Mouse (Mus musculus): Measurements from ENCODE around the gene Plekhh3. TPM values are rescaled to one million over a fixed set of nuclear protein-coding genes. Genes with fewer than 3 reads are reported as not detected.

Gene Plekhh3
- polyA plus RNA-seq, 1 experiment from 2014 or later = 9.3 TPM

- H3K4me2 ChIP-seq (ENCODE audit: low read length) = no peak overlapping the region; the same call in 1 of the 2 replicates
- peaks cover 8% of the 10 kb centered on the region; the same call in 1 of the 2 replicates for H3K36me3 ChIP-seq (ENCODE audit: control insufficient read depth, insufficient read depth, low read length)
- no peaks in the 10 kb centered on the region for H3K9me3 ChIP-seq (ENCODE audit: control insufficient read depth, low read length)
- H3K27ac ChIP-seq (ENCODE audit: low read depth, low read length) = peak overlapping the region; percentile 72
- H3K4me3 ChIP-seq (ENCODE audit: low read length) = no peak overlapping the region
- H3K4me1 ChIP-seq (ENCODE audit: control insufficient read depth, insufficient read depth, low read depth, low read length) = peaks cover 11% of the 10 kb centered on the region
- H3K27me3 ChIP-seq (replicated peaks; ENCODE audit: control insufficient read depth, insufficient read depth, low read length) = no peaks in the 10 kb centered on the region
- 5% methylated on average over 6 of the region's 6 CpGs for WGBS
- no peak overlapping the region for H3K9ac ChIP-seq (ENCODE audit: low read depth, low read length)
- ATAC-seq = peak; percentile 89
Observed at GRCm38 (mm10) chr11:101189495-101190180, 18.5 kb upstream of the Plekhh3 start.

DNA sequence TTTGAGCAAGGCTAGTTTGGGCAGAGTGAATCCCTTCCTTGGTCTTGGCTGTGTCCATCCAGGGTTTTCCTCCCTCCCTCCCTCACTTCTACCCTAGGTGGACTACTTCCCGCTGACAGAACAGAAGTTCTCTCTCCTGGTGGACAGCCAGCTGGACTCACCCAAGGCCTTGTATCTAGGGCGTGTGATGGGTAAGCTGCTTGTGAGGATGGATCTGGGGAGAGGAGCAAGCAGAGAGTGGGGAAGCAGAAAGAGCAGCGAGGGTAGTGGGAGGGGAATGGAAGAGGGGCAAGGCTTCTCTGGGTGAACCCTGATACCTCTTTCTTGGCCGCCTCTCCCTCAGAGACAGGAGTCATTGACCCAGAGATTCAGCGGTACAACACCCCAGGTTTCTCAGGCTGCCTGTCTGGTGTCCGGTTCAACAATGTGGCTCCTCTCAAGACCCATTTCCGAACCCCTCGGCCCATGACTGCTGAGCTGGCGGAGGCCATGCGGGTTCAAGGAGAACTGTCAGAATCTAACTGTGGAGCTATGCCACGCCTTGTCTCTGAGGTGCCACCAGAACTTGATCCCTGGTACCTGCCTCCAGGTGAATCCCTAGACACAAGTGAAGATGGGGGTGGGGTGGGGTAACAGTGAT lies 17.1 kb upstream of the Plekhh3 start:
- ATAC-seq = no peak
- Histone ChIP-seq H3K4me3 (ENCODE audit: low read length) (no peak overlapping the region), H3K9me3 (ENCODE audit: control insufficient read depth, low read length) (no peaks in the 10 kb centered on the region), H3K4me1 (ENCODE audit: control insufficient read depth, insufficient read depth, low read depth, low read length) (peaks cover 11% of the 10 kb centered on the region), H3K36me3 (ENCODE audit: control insufficient read depth, insufficient read depth, low read length) (peaks cover 8% of the 10 kb centered on the region; the same call in 1 of the 2 replicates), H3K27me3 (replicated peaks; ENCODE audit: control insufficient read depth, insufficient read depth, low read length) (no peaks in the 10 kb centered on the region; the same call in 1 of the 2 replicates), H3K27ac (ENCODE audit: low read depth, low read length) (peak overlapping the region; percentile 72), H3K9ac (ENCODE audit: low read depth, low read length) (no peak overlapping the region), H3K4me2 (ENCODE audit: low read length) (no peak overlapping the region)
- WGBS = 78% methylated on average over 11 of the region's 11 CpGs

GRCm38 (mm10) chr11:101187541-101187940 lies 16.4 kb upstream of the Plekhh3 start:
- Histone ChIP-seq H3K9ac (ENCODE audit: low read depth, low read length) (no peak overlapping the region), H3K4me3 (ENCODE audit: low read length) (no peak overlapping the region), H3K27ac (ENCODE audit: low read depth, low read length) (no peak overlapping the region), H3K27me3 (replicated peaks; ENCODE audit: control insufficient read depth, insufficient read depth, low read length) (no peaks in the 10 kb centered on the region; the same call in 1 of the 2 replicates), H3K4me2 (ENCODE audit: low read length) (no peak overlapping the region), H3K4me1 (ENCODE audit: control insufficient read depth, insufficient read depth, low read depth, low read length) (peaks cover 11% of the 10 kb centered on the region), H3K36me3 (ENCODE audit: control insufficient read depth, insufficient read depth, low read length) (peaks cover 7% of the 10 kb centered on the region; the same call in 1 of the 2 replicates), H3K9me3 (ENCODE audit: control insufficient read depth, low read length) (no peaks in the 10 kb centered on the region)
- ATAC-seq = no peak
- 94% methylated on average over 5 of the region's 5 CpGs for WGBS

- no peak overlapping the region for H3K4me3 ChIP-seq (ENCODE audit: low read length)
- H3K9ac ChIP-seq (ENCODE audit: low read depth, low read length) = no peak overlapping the region
- H3K36me3 ChIP-seq (ENCODE audit: control insufficient read depth, insufficient read depth, low read length) = peaks cover 7% of the 10 kb centered on the region; the same call in 1 of the 2 replicates
- ATAC-seq = no peak
- peaks cover 11% of the 10 kb centered on the region for H3K4me1 ChIP-seq (ENCODE audit: control insufficient read depth, insufficient read depth, low read depth, low read length)
- no peak overlapping the region for H3K4me2 ChIP-seq (ENCODE audit: low read length)
- no peak overlapping the region for H3K27ac ChIP-seq (ENCODE audit: low read depth, low read length)
- H3K9me3 ChIP-seq (ENCODE audit: control insufficient read depth, low read length) = no peaks in the 10 kb centered on the region
- WGBS = 67% methylated on average over 27 of the region's 27 CpGs
- H3K27me3 ChIP-seq (replicated peaks; ENCODE audit: control insufficient read depth, insufficient read depth, low read length) = no peaks in the 10 kb centered on the region; the same call in 1 of the 2 replicates
Observed at GRCm38 (mm10) chr11:101186526-101187247, 15.5 kb upstream of the Plekhh3 start.

- Histone ChIP-seq H3K27me3 (replicated peaks; ENCODE audit: control insufficient read depth, insufficient read depth, low read length) (no peaks in the 10 kb centered on the region; the same call in 1 of the 2 replicates), H3K4me1 (ENCODE audit: control insufficient read depth, insufficient read depth, low read depth, low read length) (peaks cover 11% of the 10 kb centered on the region), H3K4me2 (ENCODE audit: low read length) (no peak overlapping the region), H3K36me3 (ENCODE audit: control insufficient read depth, insufficient read depth, low read length) (peaks cover 7% of the 10 kb centered on the region; the same call in 1 of the 2 replicates), H3K9me3 (ENCODE audit: control insufficient read depth, low read length) (no peaks in the 10 kb centered on the region), H3K27ac (ENCODE audit: low read depth, low read length) (no peak overlapping the region), H3K9ac (ENCODE audit: low read depth, low read length) (no peak overlapping the region), H3K4me3 (ENCODE audit: low read length) (no peak overlapping the region)
- ATAC-seq = no peak
- 94% methylated on average over 4 of the region's 4 CpGs for WGBS
Observed at GRCm38 (mm10) chr11:101185441-101185840, 14.3 kb upstream of the Plekhh3 start.

- peaks cover 7% of the 10 kb centered on the region; the same call in 1 of the 2 replicates for H3K36me3 ChIP-seq (ENCODE audit: control insufficient read depth, insufficient read depth, low read length)
- no peak overlapping the region for H3K4me2 ChIP-seq (ENCODE audit: low read length)
- WGBS = 91% methylated on average over 12 of the region's 12 CpGs
- H3K9me3 ChIP-seq (ENCODE audit: control insufficient read depth, low read length) = no peaks in the 10 kb centered on the region
- H3K9ac ChIP-seq (ENCODE audit: low read depth, low read length) = no peak overlapping the region
- H3K4me1 ChIP-seq (ENCODE audit: control insufficient read depth, insufficient read depth, low read depth, low read length) = peaks cover 9% of the 10 kb centered on the region
- no peak overlapping the region for H3K27ac ChIP-seq (ENCODE audit: low read depth, low read length)
- H3K4me3 ChIP-seq (ENCODE audit: low read length) = no peak overlapping the region
- ATAC-seq = no peak
- no peaks in the 10 kb centered on the region; the same call in 1 of the 2 replicates for H3K27me3 ChIP-seq (replicated peaks; ENCODE audit: control insufficient read depth, insufficient read depth, low read length)
Observed at GRCm38 (mm10) chr11:101184984-101185383, 13.8 kb upstream of the Plekhh3 start.

- H3K4me1 ChIP-seq (ENCODE audit: control insufficient read depth, insufficient read depth, low read depth, low read length) = peaks cover 7% of the 10 kb centered on the region
- H3K36me3 ChIP-seq (ENCODE audit: control insufficient read depth, insufficient read depth, low read length) = peaks cover 7% of the 10 kb centered on the region; the same call in 1 of the 2 replicates
- no peak overlapping the region for H3K4me2 ChIP-seq (ENCODE audit: low read length)
- H3K27ac ChIP-seq (ENCODE audit: low read depth, low read length) = no peak overlapping the region
- H3K9ac ChIP-seq (ENCODE audit: low read depth, low read length) = 0 out of 2 replicates have a peak overlapping the region, but pooled peaks have one; percentile 10
- peaks cover 3% of the 10 kb centered on the region for H3K27me3 ChIP-seq (replicated peaks; ENCODE audit: control insufficient read depth, insufficient read depth, low read length)
- H3K4me3 ChIP-seq (ENCODE audit: low read length) = no peak overlapping the region
- WGBS = 76% methylated on average over 14 of the region's 14 CpGs
- ATAC-seq = no peak
- H3K9me3 ChIP-seq (ENCODE audit: control insufficient read depth, low read length) = no peaks in the 10 kb centered on the region
Observed at GRCm38 (mm10) chr11:101182771-101183517, 11.8 kb upstream of the Plekhh3 start.

DNA sequence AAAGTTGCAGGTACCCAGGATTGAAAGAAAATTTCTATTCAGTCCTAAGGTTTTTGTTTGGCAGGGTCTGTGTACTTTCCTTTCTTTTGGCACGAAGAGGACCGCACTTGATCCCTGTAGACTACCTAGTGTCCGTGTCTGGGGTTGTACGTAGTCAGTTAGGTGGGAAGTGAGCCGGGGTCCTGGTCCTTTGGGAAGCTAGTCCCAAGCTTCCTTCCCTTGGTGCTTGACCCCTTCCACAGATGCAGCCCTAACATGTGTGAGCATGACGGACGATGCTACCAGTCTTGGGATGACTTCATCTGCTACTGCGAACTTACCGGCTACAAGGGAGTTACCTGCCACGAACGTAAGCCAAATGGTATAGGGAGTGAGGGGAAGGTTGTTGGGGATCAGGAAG lies 10.8 kb upstream of the Plekhh3 start:
- H3K36me3 ChIP-seq (ENCODE audit: control insufficient read depth, insufficient read depth, low read length) = 0 out of 2 replicates have a peak, but pooled peaks cover 6% of the 10 kb centered on the region
- no peak overlapping the region for H3K27ac ChIP-seq (ENCODE audit: low read depth, low read length)
- peaks cover 16% of the 10 kb centered on the region for H3K4me1 ChIP-seq (ENCODE audit: control insufficient read depth, insufficient read depth, low read depth, low read length)
- no peak overlapping the region for H3K9ac ChIP-seq (ENCODE audit: low read depth, low read length)
- H3K27me3 ChIP-seq (replicated peaks; ENCODE audit: control insufficient read depth, insufficient read depth, low read length) = peaks cover 6% of the 10 kb centered on the region
- H3K9me3 ChIP-seq (ENCODE audit: control insufficient read depth, low read length) = no peaks in the 10 kb centered on the region
- H3K4me2 ChIP-seq (ENCODE audit: low read length) = no peak overlapping the region
- no peak for ATAC-seq
- 94% methylated on average over 11 of the region's 11 CpGs for WGBS
- H3K4me3 ChIP-seq (ENCODE audit: low read length) = no peak overlapping the region

All from hindbrain, embryonic 16.5 days (tissue).